ENCODE assay signal across 8 mouse cellular contexts in the genomic region with DNA sequence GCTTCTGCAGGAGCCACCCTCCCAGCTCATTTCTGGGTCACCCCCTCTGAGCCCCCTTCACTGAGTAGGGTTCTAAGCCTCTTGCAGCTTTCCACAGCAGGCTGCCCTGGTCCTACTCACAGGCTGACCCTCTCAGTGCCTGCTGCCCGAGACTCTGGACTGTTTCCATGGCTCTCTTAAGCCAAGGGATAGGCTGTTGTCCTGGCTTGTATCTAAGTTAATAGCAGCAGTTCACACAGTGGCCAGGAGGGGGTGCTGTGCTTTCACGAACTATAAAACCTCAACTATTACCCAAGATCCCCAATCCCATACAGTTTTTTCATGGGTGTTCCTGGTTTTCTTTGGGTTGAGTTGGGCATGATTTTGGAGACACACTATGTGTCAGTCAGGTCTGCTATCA. TPM values are rescaled to one million over a fixed set of nuclear protein-coding genes. Genes with fewer than 3 reads are reported as not detected.
DNase-seq lines count a peak whose midpoint lies in the region; ATAC-seq and TF ChIP-seq lines count a peak whose summit lies in the region.
"Had no signal": no experiment of that assay in that cellular context is flagged by ENCODE, and none has a peak within 500 bp of the region (broad histone marks: within the 10 kb centered on the region; RNA-seq: fewer than 3 reads in every experiment).

No protein-coding gene starts in this region.

- 0 out of 2 replicates have a peak, but pooled peaks cover 3% of the 10 kb centered on the region for H3K27me3 ChIP-seq in liver, embryonic 12.5 days (replicated peaks)
- H3K27me3 ChIP-seq in MEL (ENCODE audit: control insufficient read depth in 1 of 2, insufficient read depth in 2 of 2, low read length in 2 of 2) = no peaks in the 10 kb centered on the region; a peak in 2 of 4 replicates
- no peaks in the 10 kb centered on the region for H3K27me3 ChIP-seq in limb, embryonic 11.5 days (ENCODE audit: control insufficient read depth, insufficient read depth, low read length)

- no peaks in the 10 kb centered on the region for H3K9me3 ChIP-seq in liver, embryonic 12.5 days (replicated peaks)
- no peaks in the 10 kb centered on the region for H3K9me3 ChIP-seq in MEL (replicated peaks; ENCODE audit: insufficient read depth, low read length)
- H3K9me3 ChIP-seq in limb, embryonic 11.5 days (ENCODE audit: control insufficient read depth, low read length) = no peaks in the 10 kb centered on the region

- no peak for TF ChIP-seq POLR2A in MEL (IDR thresholded peaks at IDR 0.05; ENCODE audit: control insufficient read depth in 1 of 2, insufficient read depth in 1 of 2, low read depth in 1 of 2, low read length in 2 of 2, poor library complexity in 1 of 2)
- TF ChIP-seq POLR2A in brain, embryonic 14.5 days (IDR thresholded peaks at IDR 0.05; ENCODE audit: borderline replicate concordance, extremely low read depth, insufficient read depth, insufficient read length, poor library complexity, severe bottlenecking) = no peak

- no peaks in the 10 kb centered on the region for H3K4me1 ChIP-seq in liver, embryonic 12.5 days
- no peaks in the 10 kb centered on the region for H3K4me1 ChIP-seq in MEL (ENCODE audit: control insufficient read depth in 1 of 2, insufficient read depth in 2 of 2, low read length in 2 of 2)
- H3K4me1 ChIP-seq in limb, embryonic 11.5 days (ENCODE audit: control insufficient read depth, insufficient read depth, low read length) = no peaks in the 10 kb centered on the region

- no peaks in the 10 kb centered on the region for H3K79me2 ChIP-seq in MEL (ENCODE audit: control insufficient read depth, insufficient read depth, low read length, poor library complexity)

- no peak overlapping the region for H3K4me3 ChIP-seq in liver, embryonic 12.5 days
- no peak overlapping the region for H3K4me3 ChIP-seq in MEL (ENCODE audit: control insufficient read depth in 1 of 2, insufficient read depth in 1 of 2, low read depth in 2 of 2, low read length in 2 of 2)
- no peak overlapping the region for H3K4me3 ChIP-seq in limb, embryonic 11.5 days (ENCODE audit: low read depth, low read length)

- no peak for TF ChIP-seq EP300 in MEL (IDR thresholded peaks at IDR 0.05; ENCODE audit: low read depth in 1 of 2, low read length in 2 of 2)

- 22% methylated on average over 2 of the region's 2 CpGs for WGBS in liver, embryonic 12.5 days (ENCODE audit: insufficient replicate concordance)
- 17% methylated on average over 2 of the region's 2 CpGs for WGBS in limb, embryonic 11.5 days

- ATAC-seq in liver, embryonic 12.5 days = no peak
- ATAC-seq in limb, embryonic 11.5 days (ENCODE audit: insufficient number of reproducible peaks, low FRiP score, low TSS enrichment, low read depth) = no peak

- DNase-seq in liver (peak; percentile 43), MEL (ENCODE audit: low read depth, low spot score) (peak; percentile 61)
- DNase-seq in brain, embryonic 14.5 days (ENCODE audit: low read depth) = peak; percentile 65
- DNase-seq in frontal cortex, postnatal 36 days (ENCODE audit: low spot score in 2 of 2) = peak; percentile 44 to 52
- peak; percentile 74 for DNase-seq in limb, embryonic 11.5 days (ENCODE audit: low spot score)
- DNase-seq in right cerebral cortex, postnatal 10 days (ENCODE audit: low spot score in 2 of 2) = peak; percentile 35 to 64

- no peak overlapping the region for H3K4me2 ChIP-seq in liver, embryonic 12.5 days
- no peak overlapping the region for H3K4me2 ChIP-seq in limb, embryonic 11.5 days (ENCODE audit: low read depth, severe bottlenecking)

- no peak overlapping the region for H3K27ac ChIP-seq in liver, embryonic 12.5 days
- H3K27ac ChIP-seq in MEL (ENCODE audit: control insufficient read depth, low read depth, low read length) = no peak overlapping the region
- H3K27ac ChIP-seq in limb, embryonic 11.5 days (replicated peaks; ENCODE audit: low read depth, low read length) = no peak overlapping the region

- TF ChIP-seq CTCF in MEL (IDR thresholded peaks at IDR 0.05 in 2 of 3, conservative IDR thresholded peaks at IDR 0.05 in 1 of 3; ENCODE audit: control insufficient read depth in 1 of 3, insufficient read depth in 1 of 3, low read depth in 2 of 3, low read length in 3 of 3, poor library complexity in 1 of 3, severe bottlenecking in 1 of 3) = peak; percentile 74 to 87 (median 83)
- peak; percentile 73 for TF ChIP-seq CTCF in brain, embryonic 14.5 days (IDR thresholded peaks at IDR 0.05; ENCODE audit: borderline replicate concordance, extremely low read depth, insufficient read depth, insufficient read length)

- H3K36me3 ChIP-seq in liver, embryonic 12.5 days = no peaks in the 10 kb centered on the region
- H3K36me3 ChIP-seq in MEL (ENCODE audit: control insufficient read depth in 1 of 2, insufficient read depth in 2 of 2, low read length in 2 of 2) = no peaks in the 10 kb centered on the region
- no peaks in the 10 kb centered on the region for H3K36me3 ChIP-seq in limb, embryonic 11.5 days (ENCODE audit: control insufficient read depth, insufficient read depth, low read length)

- peak; percentile 80 for TF ChIP-seq RAD21 in MEL (IDR thresholded peaks at IDR 0.05; ENCODE audit: low read depth, low read length)

- H3K9ac ChIP-seq in liver, embryonic 12.5 days = no peak overlapping the region
- H3K9ac ChIP-seq in MEL (ENCODE audit: control insufficient read depth, low read depth, low read length, poor library complexity, severe bottlenecking) = no peak overlapping the region
- no peak overlapping the region for H3K9ac ChIP-seq in limb, embryonic 11.5 days (ENCODE audit: low read length)

TF ChIP-seq in MEL, 35 proteins besides CTCF, POLR2A, EP300 and RAD21:
- TF ChIP-seq ETS1 (IDR thresholded peaks at IDR 0.05; ENCODE audit: low read depth, low read length) (no peak), ZC3H11A (IDR thresholded peaks at IDR 0.05; ENCODE audit: low read depth, low read length) (peak; percentile 48), MAFK (IDR thresholded peaks at IDR 0.05; ENCODE audit: borderline replicate concordance, low read depth, low read length) (no peak), KAT2A (conservative IDR thresholded peaks at IDR 0.05; ENCODE audit: low read depth, low read length) (no peak), POLR2AphosphoS5 (IDR thresholded peaks at IDR 0.05; ENCODE audit: borderline replicate concordance, low read depth, low read length) (no peak), NELFE (IDR thresholded peaks at IDR 0.05; ENCODE audit: low read depth, low read length) (no peak), MAZ (IDR thresholded peaks at IDR 0.05; ENCODE audit: low read depth, low read length) (no peak), ELF1 (IDR thresholded peaks at IDR 0.05; ENCODE audit: low read depth, low read length) (no peak), TCF12 (IDR thresholded peaks at IDR 0.05; ENCODE audit: low read depth, low read length) (no peak), E2F4 (IDR thresholded peaks at IDR 0.05; ENCODE audit: borderline replicate concordance, low read depth, low read length) (no peak), MAX (IDR thresholded peaks at IDR 0.05; ENCODE audit: low read length) (no peak), ZKSCAN1 (IDR thresholded peaks at IDR 0.05; ENCODE audit: low read depth, low read length) (no peak), CHD1 (IDR thresholded peaks at IDR 0.05; ENCODE audit: low read depth, low read length) (no peak), SMC3 (IDR thresholded peaks at IDR 0.05; ENCODE audit: low read depth, low read length) (peak; percentile 56), RCOR1 (IDR thresholded peaks at IDR 0.05; ENCODE audit: low read depth, low read length) (no peak), BHLHE40 (IDR thresholded peaks at IDR 0.05; ENCODE audit: borderline replicate concordance, low read depth, low read length) (no peak), USF1 (IDR thresholded peaks at IDR 0.05; ENCODE audit: low read depth, low read length) (no peak), ZNF384 (IDR thresholded peaks at IDR 0.05; ENCODE audit: low read depth, low read length) (no peak)

RNA-seq across cellular contexts. Expression of a gene that starts 2.3 kb away (rescaled TPM):
- polyA plus RNA-seq in liver, embryonic 12.5 days (2016; fragmentation: Nextera tagmentation; extraction: Ambion mirVana) = not detected in 2 replicates
- not detected in 2 replicates for total RNA-seq in MEL (2012; rRNA removed)
- polyA plus RNA-seq in MEL (2012; ENCODE audit: insufficient read depth in 1 of 2, insufficient read length in 2 of 2, low read depth in 1 of 2, low replicate concordance in 2 of 2, missing spikeins in 1 of 2) = not detected
- polyA plus RNA-seq in brain, embryonic 14.5 days (2012; rRNA removed) = 0.10 and 0.19 TPM in 2 replicates
- not detected in 2 replicates for polyA plus RNA-seq in limb, embryonic 11.5 days (2014; fragmentation: Nextera tagmentation; extraction: Ambion mirVana)
- polyA plus RNA-seq: gonadal fat pad, adult 2 months had no signal

RNA-seq across cellular contexts. Expression of a gene that starts 15.6 kb away (rescaled TPM):
- polyA plus RNA-seq in liver, embryonic 12.5 days (2016; fragmentation: Nextera tagmentation; extraction: Ambion mirVana) = 0.05 and 0.07 TPM in 2 replicates
- 1.6 and 1.9 TPM in 2 replicates for total RNA-seq in MEL (2012; rRNA removed)
- polyA plus RNA-seq in MEL (2012; ENCODE audit: insufficient read depth in 1 of 2, insufficient read length in 2 of 2, low read depth in 1 of 2, low replicate concordance in 2 of 2, missing spikeins in 1 of 2) = 1 to 10 TPM in 1 of 2 experiments, not detected in 1; 4.0 TPM
- polyA plus RNA-seq in brain, embryonic 14.5 days (2012; rRNA removed) = 0.40 and 0.67 TPM in 2 replicates
- 0.03 TPM in 1 of 2 replicates, not detected in the other for polyA plus RNA-seq in limb, embryonic 11.5 days (2014; fragmentation: Nextera tagmentation; extraction: Ambion mirVana)

RNA-seq across cellular contexts. Expression of a gene that starts 19.3 kb away (rescaled TPM):
- 0.20 and 0.24 TPM in 2 replicates for polyA plus RNA-seq in liver, embryonic 12.5 days (2016; fragmentation: Nextera tagmentation; extraction: Ambion mirVana)
- total RNA-seq in MEL (2012; rRNA removed) = 0.65 and 0.85 TPM in 2 replicates
- 1 to 10 TPM in 1 of 2 experiments, not detected in 1; 1.8 TPM for polyA plus RNA-seq in MEL (2012; ENCODE audit: insufficient read depth in 1 of 2, insufficient read length in 2 of 2, low read depth in 1 of 2, low replicate concordance in 2 of 2, missing spikeins in 1 of 2)
- 0.40 and 0.56 TPM in 2 replicates for polyA plus RNA-seq in brain, embryonic 14.5 days (2012; rRNA removed)
- polyA plus RNA-seq in limb, embryonic 11.5 days (2014; fragmentation: Nextera tagmentation; extraction: Ambion mirVana) = 0.28 and 0.41 TPM in 2 replicates

RNA-seq across cellular contexts. Expression of a gene that starts 43.4 kb away (rescaled TPM):
- polyA plus RNA-seq in liver, embryonic 12.5 days (2016; fragmentation: Nextera tagmentation; extraction: Ambion mirVana) = 0.26 and 0.37 TPM in 2 replicates
- 0.49 and 0.96 TPM in 2 replicates for total RNA-seq in MEL (2012; rRNA removed)
- 1 to 10 TPM in 1 of 2 experiments, not detected in 1; 5.2 TPM for polyA plus RNA-seq in MEL (2012; ENCODE audit: insufficient read depth in 1 of 2, insufficient read length in 2 of 2, low read depth in 1 of 2, low replicate concordance in 2 of 2, missing spikeins in 1 of 2)
- 0.41 and 0.49 TPM in 2 replicates for polyA plus RNA-seq in brain, embryonic 14.5 days (2012; rRNA removed)
- 0.12 TPM in 1 of 2 replicates, not detected in the other for polyA plus RNA-seq in limb, embryonic 11.5 days (2014; fragmentation: Nextera tagmentation; extraction: Ambion mirVana)

RNA-seq across cellular contexts. Expression of a gene that starts 54.1 kb away (rescaled TPM):
- not detected in 2 replicates for polyA plus RNA-seq in liver, embryonic 12.5 days (2016; fragmentation: Nextera tagmentation; extraction: Ambion mirVana)
- total RNA-seq in MEL (2012; rRNA removed) = not detected in 2 replicates
- polyA plus RNA-seq in MEL (2012; ENCODE audit: insufficient read depth in 1 of 2, insufficient read length in 2 of 2, low read depth in 1 of 2, low replicate concordance in 2 of 2, missing spikeins in 1 of 2) = not detected
- not detected in 2 replicates for polyA plus RNA-seq in brain, embryonic 14.5 days (2012; rRNA removed)
- not detected in 2 replicates for polyA plus RNA-seq in limb, embryonic 11.5 days (2014; fragmentation: Nextera tagmentation; extraction: Ambion mirVana)
- polyA plus RNA-seq: gonadal fat pad, adult 2 months had no signal
